Mouse (Mus musculus): ENCODE measurements around the gene Tpm4.

DNA sequence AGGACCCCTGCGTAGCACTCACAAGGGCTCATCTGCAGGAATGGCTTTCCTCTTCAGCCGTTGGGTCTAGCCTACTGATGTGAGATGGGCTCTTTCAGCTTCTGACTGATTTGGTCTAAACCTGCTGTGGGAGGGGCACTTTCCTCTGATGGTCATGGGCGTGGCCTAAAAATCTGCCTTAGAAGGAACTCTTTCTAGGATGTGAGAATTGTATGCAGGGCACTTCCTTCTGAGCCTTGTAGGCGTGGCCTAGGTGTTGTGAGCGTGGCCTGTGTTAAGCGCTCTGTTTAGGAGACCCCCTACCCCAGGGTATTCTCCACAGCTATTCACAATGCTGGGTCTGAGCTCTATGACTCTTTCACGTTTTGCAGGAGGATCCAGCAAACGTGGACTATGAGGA lies 63.2 kb downstream of the Tpm4 start:
- TF ChIP-seq CTCF (IDR thresholded peaks at IDR 0.05; ENCODE audit: insufficient read depth, low read length): no peak
- TF ChIP-seq POLR2A (IDR thresholded peaks at IDR 0.05; ENCODE audit: borderline replicate concordance, extremely low read depth, low read depth, low read length): no peak
